Mouse (Mus musculus) midbrain, embryonic 16.5 days (tissue): Measurements from ENCODE around the gene Psmg4. TPM values are rescaled to one million over a fixed set of nuclear protein-coding genes. Genes with fewer than 3 reads are reported as not detected.
A peak's percentile ranks its signal among the peaks of the same experiment; 100 is the strongest.

Experiments
- ATAC-seq: fragments of 200-750 bp; cut with Nextera tagmentation; 2 replicates; pipeline ENCODE4 v1.8.0; 2017; ENCODE audit warnings: moderate TSS enrichment
- H3K27ac ChIP-seq: fragments of 300-500 bp; sonication (generic); 2 replicates; pipeline ENCODE4 v1.5.1; 2014; ENCODE audit warnings: mild to moderate bottlenecking, low read length, mixed read lengths
- H3K27me3 ChIP-seq: fragments of 300-500 bp; sonication (generic); 2 replicates; pipeline ENCODE4 v1.6.1; 2014; ENCODE audit warnings: low read depth, low read length, mixed read lengths; ENCODE audit not compliant: control insufficient read depth, insufficient read depth
- H3K36me3 ChIP-seq: fragments of 300-500 bp; sonication (generic); 2 replicates; pipeline ENCODE4 v1.6.1; 2014; ENCODE audit warnings: mild to moderate bottlenecking, low read length, moderate library complexity, mixed read lengths; ENCODE audit not compliant: control insufficient read depth, insufficient read depth
- H3K4me1 ChIP-seq: fragments of 300-500 bp; sonication (generic); 2 replicates; pipeline ENCODE4 v1.6.1; 2014; ENCODE audit warnings: mild to moderate bottlenecking, low read length, mixed read lengths; ENCODE audit not compliant: control insufficient read depth, insufficient read depth
- H3K4me2 ChIP-seq: fragments of 300-500 bp; sonication (generic); 2 replicates; pipeline ENCODE4 v1.6.1; 2014; ENCODE audit warnings: mild to moderate bottlenecking, low read length, mixed read lengths
- H3K4me3 ChIP-seq: fragments of 300-500 bp; sonication (generic); 2 replicates; pipeline ENCODE4 v1.5.1; 2014; ENCODE audit warnings: low read depth, mild to moderate bottlenecking, low read length, moderate library complexity, mixed read lengths
- H3K9ac ChIP-seq: fragments of 300-500 bp; sonication (generic); 2 replicates; pipeline ENCODE4 v1.6.1; 2014; ENCODE audit warnings: low read depth, low read length, mixed read lengths
- H3K9me3 ChIP-seq: fragments of 300-500 bp; sonication (generic); replicated peaks from 2 replicates; pipeline ENCODE4 v1.6.1; 2014; ENCODE audit warnings: mild to moderate bottlenecking, low read length, mixed read lengths; ENCODE audit not compliant: control insufficient read depth, poor library complexity, severe bottlenecking
- WGBS: fragments of 180-500 bp; shearing (Covaris S2); extraction: QIAGEN DNeasy Blood & Tissue Kit; methylation state at CpG from one replicate; pipeline ENCODE4 v1.1.7; 2014; 5-methylcytosine and 5-hydroxymethylcytosine counted together
- polyA plus RNA-seq: library from polyadenylated mRNA; unstranded; fragments of >200 nt; fragmentation: Nextera tagmentation; extraction: Ambion mirVana; gene quantifications from 2 replicates; pipeline ENCODE4 v1.2.1, GENCODE M21; 2015

The Psmg4 gene
- polyA plus RNA-seq, 1 experiment from 2014 or later, result 71.6 TPM

GRCm38 (mm10) chr13:34151425-34151824 lies 11.3 kb upstream of the Psmg4 start:
- Histone ChIP-seq H3K27ac (peak overlapping the region; percentile 99), H3K36me3 (no peaks in the 10 kb centered on the region), H3K4me2 (no peak overlapping the region), H3K27me3 (no peaks in the 10 kb centered on the region), H3K9ac (no peak overlapping the region), H3K4me1 (peaks cover 40% of the 10 kb centered on the region), H3K9me3 (no peaks in the 10 kb centered on the region), H3K4me3 (no peak overlapping the region)
- no peak for ATAC-seq
- WGBS, result 92% methylated on average over 1 of the region's 1 CpGs

DNA sequence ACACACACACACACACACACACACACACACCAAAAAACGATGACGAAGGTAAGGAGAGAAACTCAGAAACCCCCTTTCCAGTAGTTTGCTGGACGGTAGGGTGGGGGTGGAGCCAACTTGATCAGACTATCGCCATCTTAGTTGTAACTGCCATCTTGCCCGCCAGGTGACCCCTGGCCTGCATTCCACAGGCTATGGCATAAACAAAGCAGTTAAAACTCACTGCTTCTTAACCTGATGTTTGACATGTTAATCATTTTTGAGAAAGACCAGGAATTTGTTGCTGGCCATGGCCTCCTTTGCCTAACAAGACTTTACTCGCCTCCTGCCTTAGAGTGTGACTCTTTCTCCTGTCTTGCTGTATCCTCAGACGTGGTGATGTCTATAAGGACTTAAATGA lies 10.1 kb upstream of the Psmg4 start:
- Histone ChIP-seq H3K27ac (no peak overlapping the region), H3K4me2 (no peak overlapping the region), H3K36me3 (no peaks in the 10 kb centered on the region), H3K9me3 (no peaks in the 10 kb centered on the region), H3K4me3 (no peak overlapping the region), H3K4me1 (peaks cover 37% of the 10 kb centered on the region), H3K27me3 (no peaks in the 10 kb centered on the region), H3K9ac (no peak overlapping the region)
- no peak for ATAC-seq
- 78% methylated on average over 7 of the region's 7 CpGs for WGBS

GRCm38 (mm10) chr13:34153254-34154011 lies 9.3 kb upstream of the Psmg4 start:
- H3K27ac ChIP-seq, result peak overlapping the region; percentile 87
- H3K4me1 ChIP-seq, result peaks cover 30% of the 10 kb centered on the region
- H3K4me3 ChIP-seq, result no peak overlapping the region
- ATAC-seq, result no peak
- H3K9me3 ChIP-seq, result no peaks in the 10 kb centered on the region
- peak overlapping the region; percentile 12; the same call in 1 of the 2 replicates for H3K4me2 ChIP-seq
- 77% methylated on average over 4 of the region's 5 CpGs for WGBS
- no peaks in the 10 kb centered on the region for H3K27me3 ChIP-seq
- no peak overlapping the region for H3K9ac ChIP-seq
- H3K36me3 ChIP-seq, result no peaks in the 10 kb centered on the region

DNA sequence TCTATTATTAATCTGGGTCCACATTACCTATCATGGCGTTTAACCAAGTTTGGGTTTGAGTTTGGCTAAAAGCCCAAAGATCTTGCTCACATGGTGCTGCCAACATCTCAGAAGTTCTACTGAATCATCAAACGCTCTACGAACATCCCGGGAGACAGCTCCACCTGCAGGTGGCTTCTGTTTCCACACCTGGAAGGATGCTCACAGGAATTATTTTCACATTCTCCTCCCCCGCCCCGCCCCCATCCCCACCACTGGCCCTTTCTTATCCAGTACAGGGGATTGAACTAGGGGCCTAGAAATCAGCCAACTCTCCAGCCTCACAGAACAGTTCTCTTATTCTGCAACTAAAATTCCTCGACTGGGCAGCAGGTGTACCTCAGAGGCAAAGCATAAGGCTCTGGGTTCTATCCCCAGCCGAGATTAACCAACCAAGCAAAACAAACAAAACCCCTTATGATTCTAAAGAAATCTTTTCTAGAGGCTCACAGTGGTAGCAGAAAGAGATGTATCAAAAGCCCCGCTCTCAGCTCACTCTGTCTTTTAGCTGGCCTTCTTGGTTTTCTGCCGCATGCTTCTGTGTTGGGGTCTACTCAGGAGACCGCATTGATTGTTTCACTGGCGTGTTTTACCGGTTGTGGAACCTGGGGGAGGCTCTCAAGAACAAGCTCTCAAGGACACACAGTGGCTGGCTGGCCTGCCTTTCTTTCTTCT lies 8.4 kb upstream of the Psmg4 start:
- Histone ChIP-seq H3K4me1 (peaks cover 29% of the 10 kb centered on the region), H3K27ac (peak overlapping the region; percentile 87), H3K9ac (peak overlapping the region; percentile 57), H3K4me3 (peak overlapping the region; percentile 26), H3K36me3 (no peaks in the 10 kb centered on the region), H3K27me3 (no peaks in the 10 kb centered on the region), H3K9me3 (no peaks in the 10 kb centered on the region), H3K4me2 (peak overlapping the region; percentile 52)
- peak; percentile 46 for ATAC-seq
- 33% methylated on average over 13 of the region's 13 CpGs for WGBS

GRCm38 (mm10) chr13:34154931-34155272 lies 7.9 kb upstream of the Psmg4 start:
- H3K9ac ChIP-seq, result peak overlapping the region; percentile 57
- 29% methylated on average over 3 of the region's 3 CpGs for WGBS
- H3K4me2 ChIP-seq, result peak overlapping the region; percentile 52
- peaks cover 24% of the 10 kb centered on the region for H3K4me1 ChIP-seq
- no peaks in the 10 kb centered on the region for H3K27me3 ChIP-seq
- no peaks in the 10 kb centered on the region for H3K9me3 ChIP-seq
- ATAC-seq, result peak; percentile 25; the same call in 1 of the 2 replicates
- peak overlapping the region; percentile 26 for H3K4me3 ChIP-seq
- H3K36me3 ChIP-seq, result no peaks in the 10 kb centered on the region
- peak overlapping the region; percentile 87 for H3K27ac ChIP-seq

- WGBS, result 58% methylated on average over 8 of the region's 8 CpGs
- H3K27ac ChIP-seq, result peak overlapping the region; percentile 29; the same call in 1 of the 2 replicates
- H3K4me3 ChIP-seq, result no peak overlapping the region
- no peak overlapping the region for H3K4me2 ChIP-seq
- no peaks in the 10 kb centered on the region for H3K27me3 ChIP-seq
- ATAC-seq, result no peak
- H3K9ac ChIP-seq, result no peak overlapping the region
- peaks cover 13% of the 10 kb centered on the region for H3K4me1 ChIP-seq
- H3K9me3 ChIP-seq, result no peaks in the 10 kb centered on the region
- H3K36me3 ChIP-seq, result no peaks in the 10 kb centered on the region
Measured at GRCm38 (mm10) chr13:34156133-34156839, 6.5 kb upstream of the Psmg4 start.

DNA sequence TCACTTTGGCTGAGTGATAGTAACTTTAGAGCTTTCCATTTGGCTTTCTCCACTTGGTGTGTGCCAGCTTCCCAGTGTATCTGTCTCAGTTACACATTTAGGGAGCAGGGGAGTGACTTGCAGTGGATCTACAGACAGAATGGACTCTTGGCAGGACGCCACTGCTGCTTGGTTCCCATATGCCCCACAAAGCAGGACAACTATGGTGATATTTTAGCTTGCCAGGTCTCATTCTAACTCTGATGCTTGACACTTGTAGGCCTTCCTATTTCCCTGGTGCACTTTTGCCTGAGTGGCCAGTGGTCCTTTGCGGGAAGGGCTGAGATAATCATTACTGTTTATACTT lies 6.0 kb upstream of the Psmg4 start:
- ATAC-seq, result no peak
- Histone ChIP-seq H3K4me3 (no peak overlapping the region), H3K27ac (peak overlapping the region; percentile 29; the same call in 1 of the 2 replicates), H3K4me2 (no peak overlapping the region), H3K9ac (no peak overlapping the region), H3K4me1 (peaks cover 13% of the 10 kb centered on the region), H3K9me3 (no peaks in the 10 kb centered on the region), H3K36me3 (no peaks in the 10 kb centered on the region), H3K27me3 (no peaks in the 10 kb centered on the region)
- WGBS, result 73% methylated on average over 2 of the region's 2 CpGs

- Histone ChIP-seq H3K27me3 (no peaks in the 10 kb centered on the region), H3K4me3 (no peak overlapping the region), H3K4me2 (no peak overlapping the region), H3K36me3 (no peaks in the 10 kb centered on the region), H3K4me1 (peaks cover 19% of the 10 kb centered on the region), H3K27ac (no peak overlapping the region), H3K9ac (no peak overlapping the region), H3K9me3 (no peaks in the 10 kb centered on the region)
- ATAC-seq, result no peak
- 85% methylated on average over 3 of the region's 3 CpGs for WGBS
Measured at GRCm38 (mm10) chr13:34157596-34158157, 5.1 kb upstream of the Psmg4 start.
